Mouse (Mus musculus) heart, embryonic 14.5 days (tissue): ENCODE measurements around the gene Sugt1. TPM values are rescaled to one million over a fixed set of nuclear protein-coding genes. Genes with fewer than 3 reads are reported as not detected.
A peak's percentile ranks its signal among the peaks of the same experiment; 100 is the strongest.

Source experiments
- ATAC-seq: fragments of 200-750 bp; cut with Nextera tagmentation; 2 replicates; pipeline ENCODE4 v1.8.0; 2017; ENCODE audit warnings: low read depth, moderate TSS enrichment; ENCODE audit not compliant: insufficient number of reproducible peaks, insufficient read depth, low FRiP score
- H3K27ac ChIP-seq, 2 experiments: fragments of 200-500 bp in 1 of 2; fragments of 300-500 bp in 1 of 2; sonication (generic) in 1 of 2; replicated peaks in 1 of 2; 2 replicates each; pipeline ENCODE4 v1.5.1; 2012 to 2014; ENCODE audit warnings: low read depth in 2 of 2, low read length in 2 of 2, control low read depth in 1 of 2, mild to moderate bottlenecking in 1 of 2, mixed read lengths in 1 of 2; ENCODE audit not compliant: control insufficient read depth in 1 of 2, insufficient read depth in 1 of 2
- H3K27me3 ChIP-seq: fragments of 300-500 bp; sonication (generic); 2 replicates; pipeline ENCODE4 v1.6.1; 2014; ENCODE audit warnings: mild to moderate bottlenecking, low read length, control low read depth; ENCODE audit not compliant: control insufficient read depth, insufficient read depth
- H3K36me3 ChIP-seq: fragments of 300-500 bp; sonication (generic); 2 replicates; pipeline ENCODE4 v1.6.1; 2014; ENCODE audit warnings: mild to moderate bottlenecking, control low read depth, low read length, mixed read lengths; ENCODE audit not compliant: control insufficient read depth, insufficient read depth
- H3K4me1 ChIP-seq, 2 experiments: fragments of 200-500 bp in 1 of 2; fragments of 300-500 bp in 1 of 2; sonication (generic) in 1 of 2; 2 replicates each; pipeline ENCODE4 v1.6.1; 2012 to 2014; ENCODE audit warnings: low read length in 2 of 2, control low read depth in 1 of 2, mixed read lengths in 1 of 2; ENCODE audit not compliant: control insufficient read depth in 2 of 2, insufficient read depth in 2 of 2
- H3K4me2 ChIP-seq: fragments of 300-500 bp; sonication (generic); 2 replicates; pipeline ENCODE4 v1.6.1; 2014; ENCODE audit warnings: mild to moderate bottlenecking, low read length
- H3K4me3 ChIP-seq, 2 experiments: fragments of 200-500 bp in 1 of 2; fragments of 300-500 bp in 1 of 2; sonication (generic) in 1 of 2; 2 replicates each; pipeline ENCODE4 v1.5.1; 2012 to 2014; ENCODE audit warnings: low read length in 2 of 2, mild to moderate bottlenecking in 2 of 2, control low read depth in 1 of 2, low read depth in 1 of 2, moderate library complexity in 1 of 2; ENCODE audit not compliant: control insufficient read depth in 1 of 2, insufficient read depth in 1 of 2
- H3K9ac ChIP-seq: fragments of 300-500 bp; sonication (generic); 2 replicates; pipeline ENCODE4 v1.6.1; 2014; ENCODE audit warnings: mild to moderate bottlenecking, low read length
- H3K9me3 ChIP-seq: fragments of 300-500 bp; sonication (generic); 2 replicates; pipeline ENCODE4 v1.6.1; 2016; ENCODE audit warnings: low read length, control low read depth; ENCODE audit not compliant: control insufficient read depth
- WGBS: fragments of 180-500 bp; shearing (Covaris S2); extraction: QIAGEN DNeasy Blood & Tissue Kit; methylation state at CpG from one replicate; pipeline ENCODE4 v1.1.7; 2014; 5-methylcytosine and 5-hydroxymethylcytosine counted together
- polyA plus RNA-seq: library from polyadenylated mRNA; unstranded; fragments of >200 nt; fragmentation: Nextera tagmentation; extraction: Ambion mirVana; gene quantifications from 2 replicates; pipeline ENCODE4 v1.2.1, GENCODE M21; 2014

The Sugt1 gene
- polyA plus RNA-seq, 1 experiment from 2014 or later = 122 TPM

GRCm38 (mm10) chr14:79636814-79637213, 49.3 kb downstream of the Sugt1 start:
- 0 out of 2 replicates have a peak, but pooled peaks cover 6% of the 10 kb centered on the region for H3K36me3 ChIP-seq
- no peak overlapping the region for H3K4me3 ChIP-seq
- no peak overlapping the region for H3K27ac ChIP-seq
- ATAC-seq = no peak
- H3K9me3 ChIP-seq = no peaks in the 10 kb centered on the region
- no peak overlapping the region for H3K4me2 ChIP-seq
- H3K27me3 ChIP-seq = no peaks in the 10 kb centered on the region
- 77% methylated on average over 4 of the region's 4 CpGs for WGBS
- H3K9ac ChIP-seq = no peak overlapping the region
- no peaks in the 10 kb centered on the region for H3K4me1 ChIP-seq

- no peak overlapping the region for H3K9ac ChIP-seq
- no peaks in the 10 kb centered on the region for H3K9me3 ChIP-seq
- no peaks in the 10 kb centered on the region for H3K36me3 ChIP-seq
- WGBS = 80% methylated on average over 9 of the region's 9 CpGs
- no peak overlapping the region for H3K4me3 ChIP-seq
- no peak overlapping the region for H3K4me2 ChIP-seq
- ATAC-seq = no peak
- H3K4me1 ChIP-seq = peaks cover 8% of the 10 kb centered on the region in 2 experiments; a peak in 3 of 4 replicates
- H3K27ac ChIP-seq = no peak overlapping the region
- no peaks in the 10 kb centered on the region for H3K27me3 ChIP-seq
These were observed 54.6 kb downstream of the Sugt1 start for GRCm38 (mm10) chr14:79642063-79642462.

- Histone ChIP-seq H3K4me2 (peak overlapping the region; percentile 58), H3K4me3 (peak overlapping the region; percentile 18 to 24)
These were observed 57.9 kb downstream of the Sugt1 start for GRCm38 (mm10) chr14:79645378-79645777.

GRCm38 (mm10) chr14:79649680-79650079, 62.2 kb downstream of the Sugt1 start:
- Histone ChIP-seq H3K27ac (no peak overlapping the region), H3K9ac (no peak overlapping the region), H3K4me1 (peaks cover 7 to 8% of the 10 kb centered on the region in 2 experiments; a peak in 3 of 4 replicates), H3K27me3 (no peaks in the 10 kb centered on the region), H3K4me2 (no peak overlapping the region), H3K4me3 (no peak overlapping the region), H3K9me3 (no peaks in the 10 kb centered on the region), H3K36me3 (no peaks in the 10 kb centered on the region)
- ATAC-seq = no peak
- WGBS = 59% methylated on average over 3 of the region's 3 CpGs

More at GRCm38 (mm10) chr14:79645378-79645777, 57.9 kb downstream of the Sugt1 start:
- no peak overlapping the region for H3K27ac ChIP-seq
- H3K9ac ChIP-seq = peak overlapping the region; percentile 47
- no peaks in the 10 kb centered on the region for H3K36me3 ChIP-seq
- no peaks in the 10 kb centered on the region for H3K27me3 ChIP-seq
- peaks cover 8% of the 10 kb centered on the region in 2 experiments; a peak in 3 of 4 replicates for H3K4me1 ChIP-seq
- no peak for ATAC-seq
- no peaks in the 10 kb centered on the region for H3K9me3 ChIP-seq
- WGBS = 17% methylated on average over 11 of the region's 11 CpGs

GRCm38 (mm10) chr14:79652654-79653053, 65.2 kb downstream of the Sugt1 start:
- no peaks in the 10 kb centered on the region for H3K9me3 ChIP-seq
- H3K27me3 ChIP-seq = no peaks in the 10 kb centered on the region
- no peaks in the 10 kb centered on the region for H3K4me1 ChIP-seq
- ATAC-seq = no peak
- H3K36me3 ChIP-seq = no peaks in the 10 kb centered on the region
- WGBS = 60% methylated on average over 4 of the region's 4 CpGs
- H3K4me3 ChIP-seq = no peak overlapping the region
- H3K4me2 ChIP-seq = no peak overlapping the region
- H3K27ac ChIP-seq = no peak overlapping the region
- no peak overlapping the region for H3K9ac ChIP-seq

- 67% methylated on average over 5 of the region's 5 CpGs for whole genome bisulfite sequencing
- Histone ChIP-seq H3K27ac (peak overlapping the region; percentile 19 to 49; a peak in 3 of 4 replicates), H3K4me3 (no peak overlapping the region), H3K9ac (no peak overlapping the region), H3K4me1 (peaks cover 7 to 9% of the 10 kb centered on the region in 2 experiments), H3K9me3 (no peaks in the 10 kb centered on the region), H3K4me2 (no peak overlapping the region), H3K27me3 (peaks cover 19% of the 10 kb centered on the region; the same call in 1 of the 2 replicates), H3K36me3 (no peaks in the 10 kb centered on the region)
- peak; percentile 3; the same call in 1 of the 2 replicates for ATAC-seq
These were observed 70.8 kb downstream of the Sugt1 start for GRCm38 (mm10) chr14:79658286-79658685.

GRCm38 (mm10) chr14:79658748-79659508, 71.4 kb downstream of the Sugt1 start:
- ATAC-seq = no peak
- Histone ChIP-seq H3K36me3 (no peaks in the 10 kb centered on the region), H3K4me3 (no peak overlapping the region), H3K27ac (0 out of 4 replicates have a peak overlapping the region, but pooled peaks of 1 of the 2 experiments have one; percentile 19), H3K4me1 (peaks cover 7 to 9% of the 10 kb centered on the region in 2 experiments), H3K27me3 (peaks cover 19% of the 10 kb centered on the region; the same call in 1 of the 2 replicates), H3K9me3 (no peaks in the 10 kb centered on the region), H3K9ac (no peak overlapping the region), H3K4me2 (no peak overlapping the region)
- WGBS = 78% methylated on average over 6 of the region's 6 CpGs
